8 mouse cellular contexts compared by ENCODE assay signal in the genomic region with DNA sequence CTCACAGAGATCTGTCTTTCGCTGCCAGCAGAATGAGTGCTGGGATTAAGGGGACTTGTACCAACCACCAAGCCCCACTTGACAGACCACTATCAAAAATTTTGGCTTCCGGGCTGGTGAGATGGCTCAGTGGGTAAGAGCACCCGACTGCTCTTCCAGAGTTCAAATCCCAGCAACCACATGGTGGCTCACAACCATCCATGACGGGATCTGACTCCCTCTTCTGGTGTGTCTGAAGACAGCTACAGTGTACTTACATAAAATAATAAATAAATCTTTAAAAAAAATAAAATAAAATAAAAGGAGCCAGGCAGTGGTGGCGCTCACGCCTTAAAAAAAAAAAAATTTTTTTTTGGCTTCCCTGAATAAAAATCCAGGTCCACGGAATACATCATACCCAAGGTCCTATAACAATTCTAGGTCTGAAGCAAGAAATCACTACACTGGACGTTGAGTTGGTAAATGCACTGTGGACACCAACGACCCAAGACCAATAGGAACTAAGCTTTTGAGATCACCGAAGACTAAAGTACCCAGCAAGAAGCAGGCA. TPM values are rescaled to one million over a fixed set of nuclear protein-coding genes. Genes with fewer than 3 reads are reported as not detected.
DNase-seq lines count a peak whose midpoint lies in the region; ATAC-seq and TF ChIP-seq lines count a peak whose summit lies in the region.

No protein-coding gene starts in this region.

- no peaks in the 10 kb centered on the region for H3K36me3 ChIP-seq in heart, embryonic 14.5 days (ENCODE audit: control insufficient read depth, insufficient read depth, low read length)
- H3K36me3 ChIP-seq in hindbrain, embryonic 12.5 days = no peaks in the 10 kb centered on the region
- H3K36me3 ChIP-seq in midbrain, embryonic 12.5 days = no peaks in the 10 kb centered on the region

- no peak for TF ChIP-seq CTCF in cortical plate, adult 2 months (IDR thresholded peaks at IDR 0.05; ENCODE audit: extremely low read depth, insufficient read depth, low read length)

- peak overlapping the region; percentile 97 for H3K4me2 ChIP-seq in heart, embryonic 14.5 days (ENCODE audit: low read length)
- peak overlapping the region; percentile 82 for H3K4me2 ChIP-seq in hindbrain, embryonic 12.5 days (replicated peaks)
- peak overlapping the region; percentile 91 for H3K4me2 ChIP-seq in midbrain, embryonic 12.5 days (replicated peaks)

- H3K9me3 ChIP-seq in heart, embryonic 14.5 days (ENCODE audit: control insufficient read depth, low read length) = no peaks in the 10 kb centered on the region
- H3K9me3 ChIP-seq in hindbrain, embryonic 12.5 days (replicated peaks) = no peaks in the 10 kb centered on the region
- no peaks in the 10 kb centered on the region; the same call in 1 of the 2 replicates for H3K9me3 ChIP-seq in midbrain, embryonic 12.5 days

- no peaks in the 10 kb centered on the region for H3K4me1 ChIP-seq in heart, embryonic 14.5 days (ENCODE audit: control insufficient read depth in 2 of 2, insufficient read depth in 2 of 2, low read length in 2 of 2)
- peaks cover 2% of the 10 kb centered on the region; the same call in 1 of the 2 replicates for H3K4me1 ChIP-seq in cortical plate, adult 2 months (ENCODE audit: control insufficient read depth, insufficient read depth, low read length)
- H3K4me1 ChIP-seq in hindbrain, embryonic 12.5 days = peaks cover 8% of the 10 kb centered on the region
- peaks cover 8% of the 10 kb centered on the region for H3K4me1 ChIP-seq in midbrain, embryonic 12.5 days

- no peak for DNase-seq in heart, postnatal 14 days
- DNase-seq in embryo, embryonic 9.5 days (ENCODE audit: extremely low spot score) = no peak
- DNase-seq in gastrocnemius, postnatal 25 days = no peak
- no peak for DNase-seq in kidney, postnatal 36 days

- ATAC-seq in heart, embryonic 14.5 days (ENCODE audit: insufficient number of reproducible peaks, insufficient read depth, low FRiP score, low read depth) = no peak
- no peak for ATAC-seq in hindbrain, embryonic 12.5 days (ENCODE audit: low FRiP score)
- ATAC-seq in midbrain, embryonic 12.5 days (ENCODE audit: low FRiP score, low read depth) = 0 out of 2 replicates have a peak, but pooled peaks have one; percentile 0

- no peaks in the 10 kb centered on the region for H3K27me3 ChIP-seq in heart, embryonic 14.5 days (ENCODE audit: control insufficient read depth, insufficient read depth, low read length)
- H3K27me3 ChIP-seq in hindbrain, embryonic 12.5 days = peaks cover 2% of the 10 kb centered on the region; the same call in 1 of the 2 replicates
- peaks cover 9% of the 10 kb centered on the region; the same call in 1 of the 2 replicates for H3K27me3 ChIP-seq in midbrain, embryonic 12.5 days

- no peak for TF ChIP-seq POLR2A in cortical plate, adult 2 months (IDR thresholded peaks at IDR 0.05; ENCODE audit: extremely low read depth, insufficient read depth, low read length)

- no peak overlapping the region for H3K27ac ChIP-seq in heart, embryonic 14.5 days (replicated peaks in 1 of 2; ENCODE audit: control insufficient read depth in 1 of 2, insufficient read depth in 1 of 2, low read depth in 2 of 2, low read length in 2 of 2)
- H3K27ac ChIP-seq in cortical plate, adult 2 months (ENCODE audit: insufficient read depth, low read length) = no peak overlapping the region
- H3K27ac ChIP-seq in hindbrain, embryonic 12.5 days = no peak overlapping the region
- H3K27ac ChIP-seq in midbrain, embryonic 12.5 days (replicated peaks) = no peak overlapping the region

- intact Hi-C loops in heart, postnatal 14 days (cut with DNase I) = no loop called here

- peak overlapping the region in 1 of 2 experiments; percentile 63; a peak in 3 of 4 replicates for H3K4me3 ChIP-seq in heart, embryonic 14.5 days (ENCODE audit: control insufficient read depth in 1 of 2, insufficient read depth in 1 of 2, low read depth in 1 of 2, low read length in 2 of 2)
- H3K4me3 ChIP-seq in cortical plate, adult 2 months (ENCODE audit: insufficient read depth, low read length) = peak overlapping the region; percentile 32
- peak overlapping the region; percentile 61 for H3K4me3 ChIP-seq in hindbrain, embryonic 12.5 days
- peak overlapping the region; percentile 64 for H3K4me3 ChIP-seq in midbrain, embryonic 12.5 days

- 46% methylated on average over 10 of the region's 10 CpGs for WGBS in heart, embryonic 14.5 days
- 46% methylated on average over 10 of the region's 10 CpGs for WGBS in hindbrain, embryonic 12.5 days
- 44% methylated on average over 10 of the region's 10 CpGs for WGBS in midbrain, embryonic 12.5 days

- H3K9ac ChIP-seq in heart, embryonic 14.5 days (ENCODE audit: low read length) = peak overlapping the region; percentile 84
- no peak overlapping the region for H3K9ac ChIP-seq in hindbrain, embryonic 12.5 days
- no peak overlapping the region for H3K9ac ChIP-seq in midbrain, embryonic 12.5 days (replicated peaks)

RNA-seq across cellular contexts. Expression of a gene that starts 0.4 kb away (rescaled TPM):
- polyA plus RNA-seq in heart, embryonic 14.5 days (2014; fragmentation: Nextera tagmentation; extraction: Ambion mirVana) = 2.0 and 2.1 TPM in 2 replicates
- 1 to 10 TPM; 1.3 to 1.9 TPM for total RNA-seq in heart, postnatal 14 days (2021)
- 2.7 and 2.9 TPM in 2 replicates for polyA plus RNA-seq in cortical plate, adult 2 months (2012; rRNA removed)
- 3.5 and 3.8 TPM in 2 replicates for polyA plus RNA-seq in hindbrain, embryonic 12.5 days (2016; fragmentation: Nextera tagmentation; extraction: Ambion mirVana)
- polyA plus RNA-seq in midbrain, embryonic 12.5 days (2016; fragmentation: Nextera tagmentation; extraction: Ambion mirVana) = 2.6 and 3.5 TPM in 2 replicates
- total RNA-seq in gastrocnemius, postnatal 25 days (2021) = under 1 TPM; 0.59 to 0.74 TPM

RNA-seq across cellular contexts. Expression of a gene that starts 28.5 kb away (rescaled TPM):
- polyA plus RNA-seq in heart, embryonic 14.5 days (2014; fragmentation: Nextera tagmentation; extraction: Ambion mirVana) = 14.1 and 15.7 TPM in 2 replicates
- 1 to 10 TPM; 8.2 to 8.6 TPM for total RNA-seq in heart, postnatal 14 days (2021)
- polyA plus RNA-seq in cortical plate, adult 2 months (2012; rRNA removed) = 13.1 and 13.9 TPM in 2 replicates
- 37.9 and 40.2 TPM in 2 replicates for polyA plus RNA-seq in hindbrain, embryonic 12.5 days (2016; fragmentation: Nextera tagmentation; extraction: Ambion mirVana)
- polyA plus RNA-seq in midbrain, embryonic 12.5 days (2016; fragmentation: Nextera tagmentation; extraction: Ambion mirVana) = 42.0 and 42.4 TPM in 2 replicates
- total RNA-seq in gastrocnemius, postnatal 25 days (2021) = 1 to 10 TPM; 5.1 to 5.8 TPM

RNA-seq across cellular contexts. Expression of a gene that starts 56.6 kb away (rescaled TPM):
- polyA plus RNA-seq in heart, embryonic 14.5 days (2014; fragmentation: Nextera tagmentation; extraction: Ambion mirVana) = 19.9 and 20.8 TPM in 2 replicates
- 10 to 100 TPM; 12.7 to 13.5 TPM for total RNA-seq in heart, postnatal 14 days (2021)
- polyA plus RNA-seq in cortical plate, adult 2 months (2012; rRNA removed) = 18.4 and 20.5 TPM in 2 replicates
- 28.5 and 31.6 TPM in 2 replicates for polyA plus RNA-seq in hindbrain, embryonic 12.5 days (2016; fragmentation: Nextera tagmentation; extraction: Ambion mirVana)
- polyA plus RNA-seq in midbrain, embryonic 12.5 days (2016; fragmentation: Nextera tagmentation; extraction: Ambion mirVana) = 32.5 and 34.3 TPM in 2 replicates
- 10 to 100 TPM; 10.4 to 10.8 TPM for total RNA-seq in gastrocnemius, postnatal 25 days (2021)
